Mouse (Mus musculus): ENCODE results near the gene Rabggta.

- TF ChIP-seq CTCF (IDR thresholded peaks at IDR 0.05) = no peak
- no peak for TF ChIP-seq EP300 (IDR thresholded peaks at IDR 0.05)
Measured at GRCm38 (mm10) chr14:55682118-55682493, 40.0 kb downstream of the Rabggta start.
